Mouse (Mus musculus): ENCODE data around the gene Tox2.

Tox2 gene

DNA sequence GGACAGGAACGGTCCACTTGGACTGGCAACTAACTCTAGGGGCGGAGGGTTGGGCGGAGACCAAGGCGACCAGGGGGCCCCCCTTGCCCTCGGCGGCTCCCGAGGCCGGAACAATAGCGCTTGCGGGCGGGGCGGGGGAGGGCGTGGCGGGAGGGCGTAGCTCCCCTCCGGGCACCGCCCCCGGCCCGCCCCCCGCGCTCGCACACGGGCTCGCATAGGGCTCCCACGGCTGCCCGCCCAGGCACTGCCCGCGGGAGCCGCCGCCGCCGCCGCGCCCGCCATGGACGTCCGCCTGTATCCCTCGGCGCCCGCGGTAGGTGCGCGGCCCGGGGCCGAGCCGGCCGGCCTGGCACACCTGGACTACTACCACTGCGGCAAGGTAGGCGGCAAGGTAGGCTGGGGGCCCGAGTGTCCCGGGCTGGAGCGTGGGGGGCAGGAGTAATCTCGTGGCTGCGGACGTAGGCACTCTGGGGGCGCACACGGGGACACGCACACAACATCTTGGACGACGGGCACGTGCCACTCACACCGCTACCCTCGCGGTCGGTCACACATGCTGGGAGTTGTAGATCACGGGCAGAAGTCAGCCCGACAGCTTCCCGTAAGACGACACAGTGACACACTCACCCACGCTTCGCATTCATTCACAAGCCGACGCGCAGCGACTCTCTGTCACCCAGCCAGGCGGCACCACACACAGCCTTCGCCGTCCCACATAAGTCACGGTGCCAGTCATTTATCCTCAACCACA lies at the start of gene Tox2:
Gene Tox2 (plus strand): TSS at position 242 of the 751 bp plus-strand sequence.
- DNase-seq (ENCODE audit: low spot score) = no peak

DNA sequence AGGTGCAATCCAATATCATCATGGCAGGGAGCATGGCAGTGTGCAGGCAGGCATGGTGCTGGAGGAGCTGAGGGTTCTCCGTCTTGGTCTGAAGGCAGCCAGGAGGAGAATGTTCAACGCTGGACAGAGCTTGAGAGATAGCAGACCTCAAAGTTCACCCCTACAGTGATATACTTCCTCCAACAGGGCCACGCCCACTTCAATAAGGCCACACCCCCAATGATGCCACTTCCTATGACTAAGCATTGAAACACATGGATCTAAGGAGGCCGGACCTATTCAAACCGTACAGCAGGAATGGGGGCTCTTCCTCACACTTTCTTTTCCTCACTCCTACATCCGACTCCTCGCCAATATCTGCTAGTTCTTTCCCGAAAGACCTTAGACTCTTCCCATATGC lies 48.3 kb upstream of the Tox2 start:
- no peak for DNase-seq (ENCODE audit: low spot score)

DNA sequence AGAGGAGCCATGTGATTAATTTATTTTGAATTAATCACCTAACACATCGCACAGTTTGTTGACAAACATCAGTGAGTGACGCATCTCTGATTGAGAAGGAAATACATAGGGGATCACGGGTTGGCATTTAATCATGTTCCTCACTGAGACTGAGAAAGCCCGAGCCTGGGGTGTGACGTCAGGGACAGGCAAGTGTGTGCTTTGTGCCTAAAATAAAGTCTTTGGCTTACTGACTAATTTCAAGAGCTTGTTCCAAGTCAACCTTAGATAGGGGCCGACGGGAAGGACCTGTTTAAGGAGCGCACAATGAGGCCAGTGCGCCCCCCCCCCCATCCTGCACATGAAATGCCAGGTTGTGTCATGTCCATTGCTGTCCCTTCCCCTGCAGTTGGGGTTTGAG lies 43.9 kb upstream of the Tox2 start:
- no peak for DNase-seq (ENCODE audit: low spot score)

DNA sequence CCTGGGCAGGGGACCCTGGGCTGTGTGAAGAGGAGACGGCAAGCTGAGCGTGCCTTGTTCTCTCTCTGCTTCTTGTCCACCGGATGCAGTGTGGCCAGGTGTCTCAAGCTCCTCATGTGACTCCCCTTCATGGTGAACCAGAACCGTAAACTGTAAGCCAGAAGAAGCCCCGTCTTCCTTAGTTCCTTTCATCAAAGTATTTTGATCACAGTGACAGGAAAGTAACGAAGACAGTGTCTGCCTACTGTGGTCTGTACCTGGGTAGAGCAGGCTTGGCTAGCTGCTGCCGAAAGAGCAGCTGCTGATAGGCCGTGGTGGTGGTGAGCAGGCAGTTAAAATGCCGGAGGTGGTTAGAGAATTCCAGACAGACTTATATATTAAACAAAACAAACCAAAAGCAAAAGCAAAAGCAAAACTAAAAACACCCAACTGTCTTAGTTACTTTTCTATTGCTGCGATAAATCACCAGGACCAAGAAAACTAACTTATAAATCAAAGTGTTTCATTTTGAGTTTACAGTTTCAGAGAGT lies 38.4 kb upstream of the Tox2 start:
- DNase-seq (ENCODE audit: low spot score) = no peak

DNA sequence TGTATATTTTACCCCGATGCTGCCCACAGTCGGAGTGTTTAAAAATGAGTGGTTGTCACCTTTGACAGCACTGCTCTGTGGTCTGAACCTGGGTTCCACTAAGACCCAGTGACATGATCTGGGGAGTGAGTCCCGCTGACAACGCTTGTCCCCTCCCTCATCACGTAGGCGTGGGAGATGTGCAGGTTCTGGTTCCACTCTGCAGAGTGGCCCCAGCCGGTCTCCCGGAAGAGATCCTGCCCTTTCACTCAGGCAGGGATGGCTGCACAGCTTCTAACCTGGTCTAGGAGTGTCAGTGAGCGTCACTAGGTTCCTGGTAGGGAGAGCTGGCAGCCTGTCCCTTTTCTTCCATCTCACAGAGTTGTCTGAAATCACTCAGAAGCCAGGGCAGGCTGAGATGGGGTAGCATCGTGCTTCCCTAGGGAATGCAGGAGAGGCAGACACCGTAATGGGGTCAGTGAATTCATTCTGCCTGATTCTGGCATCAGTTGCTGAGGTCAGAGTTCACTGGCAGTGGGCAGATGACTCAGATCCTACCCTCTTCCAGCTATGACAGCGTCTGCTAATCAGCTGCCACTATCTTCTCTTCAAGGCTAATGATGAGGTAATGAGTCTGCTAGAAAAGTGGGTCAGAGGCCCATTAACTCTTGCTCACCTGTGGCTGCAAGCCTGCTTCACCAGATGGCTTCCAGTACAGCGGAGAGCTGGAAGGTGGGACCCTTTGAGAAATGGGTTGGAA lies 36.7 kb upstream of the Tox2 start:
- no peak for DNase-seq (ENCODE audit: low spot score)

DNA sequence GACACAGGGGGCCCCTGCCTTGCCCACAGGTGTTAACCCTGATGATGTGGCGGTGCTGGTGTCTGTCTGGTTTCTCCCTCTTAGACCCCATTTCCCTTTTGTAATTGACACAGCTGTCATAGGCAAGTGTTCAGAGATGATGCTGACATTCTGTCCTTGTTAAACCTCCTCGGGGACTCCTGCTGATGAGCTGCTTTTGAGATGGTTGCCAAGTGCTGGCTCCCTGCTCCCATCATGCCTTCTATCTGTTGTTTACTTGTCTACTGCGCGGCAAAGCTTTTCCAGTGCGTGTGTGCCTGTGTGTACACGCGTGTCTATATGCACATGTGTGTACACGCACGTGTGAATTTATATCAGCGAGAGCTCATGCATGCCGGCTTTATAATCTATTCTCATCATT lies 31.0 kb upstream of the Tox2 start:
- no peak for DNase-seq (ENCODE audit: low spot score)

DNA sequence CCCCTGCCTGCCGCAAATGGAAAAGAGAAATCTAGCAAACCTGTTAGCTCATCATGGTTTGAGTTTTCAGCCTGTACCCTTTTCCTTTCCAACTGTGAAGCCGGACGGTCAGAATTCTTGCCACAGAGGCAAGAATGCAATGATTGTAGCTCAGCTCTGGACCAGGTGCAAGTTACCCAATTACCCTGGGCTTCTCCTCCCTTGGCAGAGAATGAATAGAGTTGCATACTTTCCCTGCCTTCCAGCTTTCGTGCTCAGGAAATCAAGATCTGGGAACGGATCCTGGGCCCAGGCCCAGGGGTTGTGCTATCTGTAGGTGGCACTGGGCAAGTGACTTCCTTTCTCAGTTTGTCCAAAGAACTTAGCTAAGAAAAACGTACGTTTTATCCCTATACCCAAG lies 28.9 kb upstream of the Tox2 start:
- DNase-seq (ENCODE audit: low spot score) = no peak

DNA sequence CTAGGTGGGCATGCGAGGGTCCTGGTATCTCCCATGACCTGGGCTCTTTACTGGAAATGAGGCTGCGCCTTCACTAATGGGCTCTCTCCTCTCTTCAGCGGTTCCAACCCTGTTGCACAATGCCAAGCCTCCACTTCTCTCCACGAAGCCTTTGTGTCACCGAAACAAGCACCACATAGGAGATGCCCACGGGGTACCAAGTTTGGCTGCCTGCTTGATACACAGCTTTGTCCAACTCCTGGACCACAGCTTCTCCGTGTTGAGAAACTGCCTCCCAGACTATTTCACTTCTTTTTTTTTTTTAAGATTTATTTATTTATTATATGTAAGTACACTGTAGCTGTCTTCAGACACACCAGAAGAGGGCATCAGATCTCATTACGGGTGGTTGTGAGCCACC lies 27.1 kb upstream of the Tox2 start:
- no peak for DNase-seq (ENCODE audit: low spot score)

DNA sequence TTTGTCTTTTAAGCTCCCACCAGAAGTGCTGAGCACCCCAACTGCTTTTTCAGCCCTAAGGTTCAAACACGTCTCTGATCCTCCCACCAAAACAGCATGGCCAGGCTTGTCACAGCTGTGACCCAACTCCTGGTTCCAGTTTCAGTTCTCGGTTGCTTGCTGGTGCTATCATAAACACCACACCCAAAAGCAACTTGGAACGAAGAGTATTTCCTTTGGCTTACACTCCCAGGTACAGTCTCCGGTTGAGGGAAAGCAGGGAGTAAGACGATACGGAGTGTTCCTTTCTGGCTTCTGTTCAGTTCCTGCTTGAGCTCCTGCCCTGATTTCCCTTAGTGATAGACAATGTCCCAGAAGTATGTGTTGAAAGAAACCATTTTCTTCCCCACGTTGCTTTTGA lies 26.4 kb upstream of the Tox2 start:
- DNase-seq (ENCODE audit: low spot score) = no peak

DNA sequence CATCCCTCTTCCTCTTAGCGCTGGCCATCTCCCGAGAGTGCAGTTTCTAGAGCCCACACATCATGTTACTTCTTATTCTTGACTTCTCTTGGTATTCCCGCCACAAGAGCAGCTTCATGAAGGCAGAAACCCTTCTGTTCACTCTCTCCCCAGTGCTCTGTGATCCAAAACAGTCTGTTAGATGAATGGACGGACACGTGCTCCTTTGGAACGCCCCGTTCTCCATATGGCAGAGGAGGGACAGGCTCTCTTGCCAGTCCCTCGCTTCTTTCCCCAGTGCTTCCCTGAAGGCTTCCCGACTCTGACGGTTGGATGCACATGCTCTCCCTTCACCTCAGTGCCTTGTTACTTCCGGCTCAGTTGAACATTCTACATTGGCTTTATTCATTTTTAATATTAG lies 15.4 kb upstream of the Tox2 start:
- DNase-seq (ENCODE audit: low spot score) = no peak

DNA sequence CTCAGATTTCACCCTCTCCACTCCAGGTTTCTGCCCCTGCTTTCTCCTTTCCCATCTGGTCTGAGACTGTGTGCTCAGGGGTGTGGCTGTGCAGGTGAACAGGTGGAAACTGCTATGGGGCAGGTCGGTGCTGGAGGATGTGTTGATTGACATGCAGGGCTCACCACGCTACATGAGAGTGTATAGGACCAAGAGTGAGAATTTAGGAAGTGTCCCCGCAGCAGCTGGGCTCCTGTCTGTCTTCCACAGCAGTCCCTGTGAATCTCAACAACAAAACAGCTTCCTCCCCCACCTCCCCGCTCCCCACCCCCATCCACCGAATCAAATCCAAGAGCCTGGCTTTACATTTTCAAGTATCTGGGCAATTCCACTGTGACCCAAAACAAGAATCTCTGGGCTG lies 13.3 kb upstream of the Tox2 start:
- DNase-seq (ENCODE audit: low spot score) = no peak

DNA sequence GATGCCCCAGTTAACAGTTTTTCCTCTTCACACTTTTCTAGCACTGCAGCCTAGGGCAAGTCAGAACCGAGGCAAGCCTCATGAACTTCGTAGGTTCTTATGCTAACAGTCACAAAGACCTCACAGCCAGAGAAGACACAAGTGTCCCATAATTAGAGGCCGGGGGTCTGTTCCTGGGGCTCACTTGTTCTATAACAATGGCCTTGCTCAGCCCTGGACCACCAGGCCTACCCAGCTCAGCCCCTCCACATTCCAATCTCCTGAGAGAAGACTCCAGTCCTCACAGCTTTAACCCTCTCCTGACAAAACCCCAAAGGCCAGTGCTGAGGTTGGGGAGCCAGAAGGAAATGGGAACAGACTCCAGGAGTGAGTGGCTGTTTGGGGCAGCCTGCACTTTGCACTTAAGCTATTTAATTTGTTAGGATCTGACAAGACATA lies 12.9 kb upstream of the Tox2 start:
- no peak for DNase-seq (ENCODE audit: low spot score)

DNA sequence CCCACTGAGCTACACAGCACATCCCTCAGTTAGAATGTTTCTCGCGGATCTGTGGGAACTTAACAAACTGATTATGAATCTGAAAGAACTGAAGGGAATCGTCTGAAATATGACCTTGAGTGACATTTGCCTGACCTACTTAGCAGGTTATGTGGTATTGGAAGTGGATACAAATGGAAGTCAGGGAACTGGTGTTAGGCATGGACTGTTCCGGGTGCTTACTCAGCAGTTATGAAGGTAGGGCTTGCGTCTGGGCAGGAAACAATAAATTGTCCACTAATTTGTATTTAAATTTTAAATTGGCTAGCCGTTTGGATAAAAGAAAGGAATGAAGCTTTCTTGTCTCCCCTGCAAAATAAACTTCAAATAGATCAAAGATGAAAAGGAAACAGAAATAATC lies 10.4 kb upstream of the Tox2 start:
- no peak for DNase-seq (ENCODE audit: low spot score)

DNA sequence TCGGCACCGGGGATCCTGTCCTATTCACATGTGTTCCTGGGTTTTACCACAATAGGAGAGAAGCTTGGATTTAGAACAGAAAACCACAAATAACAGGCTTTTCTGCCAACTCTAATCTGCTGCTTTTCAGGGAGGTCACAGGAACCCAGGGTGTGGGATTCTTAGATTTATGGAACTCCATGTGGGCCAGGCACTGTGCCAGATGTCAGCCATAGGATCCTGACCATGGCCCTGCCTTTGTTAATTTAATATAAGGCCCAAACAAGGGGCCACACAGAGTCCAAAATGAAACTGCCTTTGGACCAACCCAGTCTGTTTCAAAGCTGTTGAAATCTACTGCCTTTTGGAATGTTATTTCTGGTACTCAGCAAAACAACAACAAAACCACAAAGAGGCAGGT lies 8.9 kb upstream of the Tox2 start:
- no peak for DNase-seq (ENCODE audit: low spot score)

DNA sequence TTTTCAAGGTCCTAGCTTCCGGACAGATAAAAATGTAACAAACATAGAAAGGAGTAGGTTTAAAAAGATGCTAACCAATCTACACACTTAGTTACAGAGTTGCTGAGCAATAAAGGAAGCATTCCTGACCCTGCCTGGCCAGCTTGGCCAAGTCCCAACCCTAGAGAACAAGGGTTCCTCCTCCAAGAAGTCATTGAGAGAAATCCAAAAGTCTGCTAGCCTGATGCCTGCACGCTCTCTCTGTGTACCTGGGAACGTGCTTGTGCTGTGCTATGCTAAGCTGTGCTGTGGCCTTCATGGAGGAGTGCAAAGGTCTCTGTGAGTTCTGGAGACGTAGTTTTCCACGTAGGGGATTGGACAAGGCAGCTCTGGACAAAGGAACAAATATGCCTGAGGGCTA lies 8.4 kb upstream of the Tox2 start:
- no peak for DNase-seq (ENCODE audit: low spot score)

DNA sequence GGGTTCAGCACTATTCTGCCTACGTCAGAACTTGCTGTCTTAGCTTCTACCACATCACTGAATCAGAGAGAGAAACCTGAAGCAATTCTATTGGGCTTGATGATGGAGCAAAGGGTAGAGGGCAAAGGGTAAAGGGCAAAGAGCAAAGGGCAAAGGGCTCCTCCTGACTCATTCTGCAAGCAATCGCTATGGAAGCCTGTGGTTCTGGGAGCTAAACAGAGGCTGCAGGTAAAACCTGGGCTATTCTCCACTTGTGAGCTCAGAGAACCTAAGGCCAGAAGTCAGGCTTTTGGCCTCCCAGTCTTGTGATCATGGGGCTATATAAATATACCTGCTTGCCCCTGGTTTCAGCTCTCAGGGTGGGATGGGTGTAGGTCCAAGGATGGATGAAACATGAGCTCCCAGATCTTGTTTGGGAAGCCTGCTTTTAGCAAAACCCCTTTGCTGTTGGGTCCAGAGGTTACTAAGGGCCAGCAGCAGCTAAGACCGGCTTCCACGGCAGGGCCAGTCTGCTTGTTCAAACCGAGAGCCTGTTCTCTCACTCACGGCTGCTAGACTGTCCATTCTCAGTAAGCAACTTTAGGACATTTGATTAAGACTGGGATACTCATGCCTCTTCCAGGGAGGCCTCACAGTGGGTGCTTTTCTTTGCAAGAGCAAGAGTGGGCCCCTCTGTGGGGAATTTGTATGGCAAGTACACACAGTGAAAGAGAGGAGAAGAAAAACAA lies 7.7 kb upstream of the Tox2 start:
- DNase-seq (ENCODE audit: low spot score) = no peak

DNA sequence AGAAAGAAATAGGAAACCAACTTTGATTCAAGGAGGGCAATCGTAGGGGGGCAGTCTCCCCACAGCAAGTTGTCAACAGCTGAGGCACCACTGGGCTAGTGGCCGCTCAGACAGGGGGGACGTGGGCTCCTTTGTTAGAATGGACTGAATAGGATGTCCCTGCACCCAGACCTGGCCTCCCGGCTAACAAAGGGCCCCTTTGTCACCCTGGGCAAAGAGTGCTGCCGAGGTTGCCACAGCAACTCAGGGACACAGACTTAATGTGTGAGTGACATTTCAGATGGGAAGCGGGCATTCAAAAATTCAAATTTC lies 7.1 kb upstream of the Tox2 start:
- DNase-seq (ENCODE audit: low spot score) = no peak

DNA sequence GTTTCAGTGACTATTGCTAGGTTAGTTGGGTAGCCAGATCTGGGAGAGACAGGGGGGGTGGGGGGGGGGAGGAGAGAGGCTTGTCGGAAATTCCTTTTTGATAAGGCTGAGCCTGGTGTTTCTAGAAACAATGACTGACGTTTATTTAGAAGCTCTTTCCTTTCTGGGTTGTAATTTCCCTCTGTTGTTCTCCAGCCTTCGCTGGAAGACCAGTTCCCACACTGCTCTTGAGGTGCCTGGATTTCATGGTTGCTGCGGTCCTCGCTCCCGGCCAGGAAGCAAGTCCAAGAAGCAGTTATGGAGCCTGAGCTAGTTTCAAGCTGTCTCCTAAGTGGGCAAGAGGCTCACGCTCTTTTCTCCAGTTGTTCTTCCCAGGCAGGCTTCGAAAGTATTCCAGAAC lies 1.0 kb upstream of the Tox2 start:
- no peak for DNase-seq (ENCODE audit: low spot score)

DNA sequence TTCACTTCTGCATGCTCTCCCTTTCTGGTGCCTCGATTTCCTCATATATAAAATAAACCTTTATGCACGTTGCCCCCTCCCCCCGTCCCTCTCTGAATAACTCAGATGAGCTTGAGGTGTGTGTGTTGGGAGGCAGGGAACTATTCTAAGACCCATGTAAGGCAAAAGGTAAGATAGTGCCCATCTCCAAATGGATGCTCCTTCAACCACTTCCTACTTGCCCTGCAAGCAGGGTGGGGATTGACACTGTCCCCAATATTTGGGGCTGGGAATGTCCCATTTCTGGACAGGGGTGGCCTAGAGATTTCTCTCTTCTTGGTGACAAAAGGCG lies 407 bp upstream of the Tox2 start:
- DNase-seq (ENCODE audit: low spot score) = no peak

DNA sequence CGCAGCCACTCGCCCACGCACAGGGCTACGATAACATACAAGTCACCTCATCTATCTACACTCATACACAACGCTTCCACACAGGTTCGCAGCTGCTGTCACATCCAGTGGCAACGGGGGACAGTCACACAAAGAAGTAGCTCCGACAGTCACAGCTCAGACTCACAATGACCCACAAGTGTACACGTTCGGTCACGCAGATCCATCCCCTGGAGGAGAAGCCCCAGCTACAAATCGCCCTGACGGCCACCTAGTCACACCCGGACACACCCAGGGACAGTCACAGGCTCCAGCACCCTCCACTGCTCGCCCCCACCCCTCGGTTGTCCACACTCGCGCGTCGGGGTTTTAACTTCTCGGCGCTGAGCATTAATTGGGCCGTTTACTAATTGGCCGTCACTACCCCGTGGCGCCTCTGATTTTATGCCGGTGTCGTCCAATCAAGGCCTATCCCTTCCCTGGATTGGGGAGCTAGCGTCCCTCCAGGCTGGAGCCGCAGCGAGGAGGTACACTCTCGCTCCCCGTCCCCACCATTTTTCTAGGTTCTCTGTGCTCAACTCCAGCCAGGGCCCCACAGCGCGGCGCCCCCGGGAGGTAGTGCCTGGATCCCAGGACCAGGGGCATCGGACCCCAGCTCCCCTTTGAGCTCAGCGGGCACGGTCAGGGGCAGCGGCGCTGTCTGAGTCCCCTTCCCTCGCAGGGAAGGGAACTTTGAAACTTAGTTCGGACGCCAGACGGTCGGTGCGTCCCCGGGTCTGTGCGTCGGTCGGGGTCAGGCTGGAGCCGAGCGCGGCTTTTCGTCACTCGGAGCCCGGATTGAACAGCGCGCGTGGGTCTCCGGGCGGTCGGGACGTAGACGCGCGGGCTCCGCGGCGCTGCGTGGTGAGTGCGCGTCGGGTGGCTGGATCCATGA lies 966 bp downstream of the Tox2 start:
- DNase-seq (ENCODE audit: low spot score) = no peak

DNA sequence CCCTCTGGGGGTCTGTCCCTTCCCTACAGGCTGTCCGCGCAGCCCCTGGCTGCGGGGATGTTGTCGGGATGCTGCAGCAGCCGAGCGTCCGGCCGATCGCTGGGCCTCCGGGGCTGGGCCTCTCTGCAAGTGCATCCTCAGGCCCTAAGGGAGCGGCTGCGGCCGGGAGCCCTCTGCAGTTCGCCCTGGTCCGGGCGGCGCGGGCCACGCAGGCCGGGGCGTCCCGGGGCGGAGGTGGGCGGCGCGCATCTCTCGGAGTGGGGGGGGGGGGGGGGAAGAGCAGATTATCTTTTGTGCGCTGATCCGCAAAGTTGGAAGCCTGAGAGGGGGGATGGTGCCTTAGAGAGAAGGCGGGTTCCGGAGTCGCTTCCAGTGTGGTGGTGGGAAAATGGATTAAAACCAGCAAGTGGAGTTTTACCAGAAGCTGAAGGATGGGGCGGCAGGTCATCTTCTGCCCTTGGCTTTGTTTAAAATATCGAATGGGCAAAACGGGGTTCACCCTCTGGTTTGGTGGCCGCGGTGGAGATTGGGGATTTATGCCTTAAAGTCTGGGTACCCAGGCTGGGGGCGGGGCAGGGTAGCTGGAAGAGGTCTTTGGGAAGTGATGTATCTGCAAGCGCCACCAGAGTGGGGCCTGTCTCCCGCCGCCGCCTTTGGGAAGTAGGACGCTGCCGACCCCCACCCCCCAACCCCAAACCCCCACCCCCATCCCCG lies 1.8 kb downstream of the Tox2 start:
- DNase-seq (ENCODE audit: low spot score) = no peak

DNA sequence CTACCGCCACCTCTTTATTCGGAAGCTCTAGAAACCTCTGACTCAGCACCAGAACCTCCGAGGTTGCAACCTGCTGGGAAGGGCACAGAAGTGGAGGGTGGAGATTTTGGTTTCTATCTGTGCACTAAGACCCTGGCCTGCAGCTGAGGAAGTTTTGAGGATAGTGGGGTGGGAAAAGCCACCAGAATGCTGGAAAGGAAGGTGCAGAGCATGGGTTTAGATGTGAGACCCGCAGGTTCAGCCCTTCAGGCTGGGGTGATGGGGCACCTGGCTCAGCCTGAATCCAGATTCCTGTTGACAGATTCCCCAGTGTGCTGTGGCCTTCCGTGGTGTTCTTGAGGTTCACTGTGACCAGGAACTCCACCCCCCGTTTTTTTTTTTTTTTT lies 2.3 kb downstream of the Tox2 start:
- no peak for DNase-seq (ENCODE audit: low spot score)
